Mouse (Mus musculus): ENCODE measurements at regions not wholly inside any gene's neighbourhood (a gene's known extent, or its start where the extent isn't known, plus 50 kb on each side); places are given as distances from the start of the nearest gene placed in this dataset.
"Not testable (repeated sequence)": the region's sequence is repeated elsewhere in the genome, so short reads cannot be mapped to it uniquely, and the experiment has no call there.

DNA sequence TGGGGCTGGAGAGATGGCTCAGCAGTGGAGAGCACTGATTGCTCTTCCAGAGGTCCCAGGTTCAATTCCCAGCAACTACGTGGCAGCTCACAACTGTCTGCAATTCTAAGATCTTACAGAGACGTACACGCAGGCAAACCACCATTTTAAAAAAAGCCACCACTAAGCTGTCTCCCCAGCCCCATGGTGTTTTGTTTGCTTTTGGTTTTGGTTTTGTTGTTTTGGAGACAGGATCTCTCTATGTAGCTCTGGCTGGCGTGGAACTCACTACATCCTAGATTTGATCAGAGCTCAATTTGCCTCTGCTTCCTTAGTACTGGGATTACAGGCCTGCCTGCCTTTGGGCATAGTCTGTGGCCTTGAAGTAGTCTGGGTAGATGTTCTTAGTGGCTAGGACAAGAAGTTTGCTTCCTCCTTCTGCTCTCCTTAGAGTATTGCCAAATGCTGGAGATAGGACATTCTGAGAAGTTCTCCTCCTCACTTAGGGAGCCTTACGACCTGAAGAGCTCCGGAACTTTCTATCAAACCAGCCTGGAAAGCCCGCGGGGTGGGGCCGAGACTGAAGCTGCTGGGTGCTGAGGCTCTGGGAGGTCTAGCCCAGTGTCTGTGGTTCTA lies 495.4 kb upstream of the Chrm3 start:
- DNase-seq (ENCODE audit: low spot score in 2 of 2): not testable (repeated sequence)

DNA sequence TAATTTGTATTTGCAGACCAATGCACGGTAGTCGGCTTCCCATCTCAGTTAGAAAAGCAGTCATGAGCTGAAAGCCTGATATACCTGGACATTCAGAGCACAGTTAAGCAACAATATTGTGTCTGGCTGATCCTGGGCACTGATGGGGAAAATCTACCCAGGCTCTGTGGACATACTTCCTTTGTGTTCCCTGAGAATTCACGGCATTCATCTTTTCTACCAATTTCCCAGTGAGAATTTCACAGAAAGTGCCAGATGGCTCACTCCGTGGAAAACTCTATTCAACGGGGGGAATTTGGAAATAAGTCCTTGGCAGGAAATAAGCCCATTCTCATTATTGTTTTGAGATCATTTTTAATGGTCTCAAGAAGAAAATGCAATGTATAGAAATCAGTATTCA lies 484.6 kb upstream of the Chrm3 start:
- DNase-seq (ENCODE audit: low spot score in 2 of 2): no peak

- no peak for DNase-seq (ENCODE audit: low spot score in 2 of 2)
Observed at GRCm38 (mm10) chr13:10799351-10799913, 438.8 kb upstream of the Chrm3 start.

Measured in layer of hippocampus, adult 8-10 months (tissue).